Mouse (Mus musculus) erythroblast, embryonic 14.5 days (primary cell): ENCODE data around the gene Gm21409. TPM values are rescaled to one million over a fixed set of nuclear protein-coding genes. Genes with fewer than 3 reads are reported as not detected.
"Not testable (repeated sequence)": the region's sequence is repeated elsewhere in the genome, so short reads cannot be mapped to it uniquely, and the experiment has no call there.

Experiments used
- H3K27me3 ChIP-seq: 2 replicates; pipeline ENCODE4 v1.6.1; 2012; ENCODE audit warnings: inconsistent platforms; ENCODE audit not compliant: control insufficient read depth
- H3K36me3 ChIP-seq: 2 replicates; pipeline ENCODE4 v1.6.1; 2012; ENCODE audit warnings: mild to moderate bottlenecking, inconsistent platforms; ENCODE audit not compliant: control insufficient read depth
- H3K4me1 ChIP-seq: 2 replicates; pipeline ENCODE4 v1.6.1; 2012; ENCODE audit warnings: inconsistent platforms; ENCODE audit not compliant: control insufficient read depth
- H3K4me3 ChIP-seq: replicated peaks from 2 replicates; pipeline ENCODE3; 2012; ENCODE audit warnings: moderate library complexity, mild to moderate bottlenecking, inconsistent platforms
- H3K9me3 ChIP-seq: 2 replicates; pipeline ENCODE4 v1.6.1; 2012; ENCODE audit warnings: low read length, inconsistent platforms, mixed read lengths; ENCODE audit not compliant: control insufficient read depth
- polyA plus RNA-seq: library from polyadenylated mRNA; stranded (reverse); fragments of >175 nt; gene quantifications from 2 replicates; pipeline ENCODE4 v1.2.3, GENCODE M21; 2012

Gene Gm21409
- not detected in 2 replicates for polyA plus RNA-seq

GRCm38 (mm10) chrY:84746385-84746784, at the start of gene Gm21409:
Gene Gm21409 (plus strand): TSS chrY:84746685.
- not testable (repeated sequence) for H3K36me3 ChIP-seq, H3K4me3 ChIP-seq, H3K9me3 ChIP-seq, H3K4me1 ChIP-seq, H3K27me3 ChIP-seq

Other genes with a start within 250 kb of the Gm21409 start
- not detected in 2 replicates for gene Gm21394, start 181.8 kb upstream of the Gm21409 start, polyA plus RNA-seq